Mouse (Mus musculus) neural tube, embryonic 11.5 days (tissue): ENCODE data around the gene Sgk1. TPM values are rescaled to one million over a fixed set of nuclear protein-coding genes. Genes with fewer than 3 reads are reported as not detected.
"Not testable (repeated sequence)": the region's sequence is repeated elsewhere in the genome, so short reads cannot be mapped to it uniquely, and the experiment has no call there.

Experiments
- ATAC-seq: fragments of 200-750 bp; cut with Nextera tagmentation; 2 replicates; pipeline ENCODE4 v1.8.0; 2017; ENCODE audit warnings: moderate number of reproducible peaks, mild to moderate bottlenecking, moderate TSS enrichment, moderate library complexity; ENCODE audit not compliant: insufficient read depth, low FRiP score, low TSS enrichment
- DNase-seq: peaks from one replicate; pipeline ENCODE4 v3.0.0-alpha.2; 2015; ENCODE audit warnings: low spot score
- H3K27ac ChIP-seq: fragments of 300-500 bp; sonication (generic); 2 replicates; pipeline ENCODE4 v1.5.1; 2014; ENCODE audit warnings: low read depth, mild to moderate bottlenecking, low read length
- H3K27me3 ChIP-seq: fragments of 300-500 bp; sonication (generic); 2 replicates; pipeline ENCODE4 v1.6.1; 2014; ENCODE audit warnings: mild to moderate bottlenecking, low read length, mixed read lengths; ENCODE audit not compliant: control insufficient read depth, insufficient read depth
- H3K36me3 ChIP-seq: fragments of 300-500 bp; sonication (generic); 2 replicates; pipeline ENCODE4 v1.6.1; 2014; ENCODE audit warnings: mild to moderate bottlenecking, low read length, moderate library complexity, mixed read lengths; ENCODE audit not compliant: control insufficient read depth, insufficient read depth
- H3K4me1 ChIP-seq: fragments of 300-500 bp; sonication (generic); 2 replicates; pipeline ENCODE4 v1.6.1; 2014; ENCODE audit warnings: low read length, mixed read lengths; ENCODE audit not compliant: control insufficient read depth, insufficient read depth
- H3K4me2 ChIP-seq: fragments of 300-500 bp; sonication (generic); 2 replicates; pipeline ENCODE4 v1.6.1; 2014; ENCODE audit warnings: low read depth, mild to moderate bottlenecking, moderate library complexity
- H3K4me3 ChIP-seq: fragments of 300-500 bp; sonication (generic); 2 replicates; pipeline ENCODE4 v1.5.1; 2014; ENCODE audit warnings: low read depth, low read length
- H3K9ac ChIP-seq: fragments of 300-500 bp; sonication (generic); 2 replicates; pipeline ENCODE4 v1.6.1; 2014; ENCODE audit warnings: mild to moderate bottlenecking, low read length
- H3K9me3 ChIP-seq: fragments of 300-500 bp; sonication (generic); 2 replicates; pipeline ENCODE4 v1.6.1; 2016; ENCODE audit warnings: low read length; ENCODE audit not compliant: control insufficient read depth
- WGBS: fragments of 180-500 bp; shearing (Covaris S2); extraction: QIAGEN DNeasy Blood & Tissue Kit; methylation state at CpG from one replicate; pipeline ENCODE4 v1.1.7; 2014; 5-methylcytosine and 5-hydroxymethylcytosine counted together
- polyA plus RNA-seq: library from polyadenylated mRNA; unstranded; fragments of >200 nt; fragmentation: Nextera tagmentation; extraction: Ambion mirVana; gene quantifications from 2 replicates; pipeline ENCODE4 v1.2.1, GENCODE M21; 2014

Gene Sgk1
- polyA plus RNA-seq, 1 experiment from 2014 or later: 22.1 TPM

GRCm38 (mm10) chr10:21889141-21889765, 7.3 kb downstream of the Sgk1 start:
- Histone ChIP-seq H3K4me1 (peaks cover 4% of the 10 kb centered on the region; the same call in 1 of the 2 replicates), H3K27ac (no peak overlapping the region), H3K36me3 (no peaks in the 10 kb centered on the region), H3K4me2 (no peak overlapping the region), H3K9ac (no peak overlapping the region), H3K4me3 (no peak overlapping the region), H3K27me3 (no peaks in the 10 kb centered on the region), H3K9me3 (no peaks in the 10 kb centered on the region)
- DNase-seq (no peak), ATAC-seq (no peak)
- 73% methylated on average over 3 of the region's 3 CpGs for WGBS

- H3K4me2 ChIP-seq: no peak overlapping the region
- WGBS: 92% methylated on average over 4 of the region's 4 CpGs
- DNase-seq (no peak), ATAC-seq (no peak)
- H3K4me1 ChIP-seq: no peaks in the 10 kb centered on the region
- H3K9me3 ChIP-seq: no peaks in the 10 kb centered on the region
- H3K27ac ChIP-seq: no peak overlapping the region
- no peaks in the 10 kb centered on the region for H3K27me3 ChIP-seq
- no peak overlapping the region for H3K4me3 ChIP-seq
- no peak overlapping the region for H3K9ac ChIP-seq
- H3K36me3 ChIP-seq: no peaks in the 10 kb centered on the region
These were observed 8.3 kb downstream of the Sgk1 start for GRCm38 (mm10) chr10:21890293-21890692.

GRCm38 (mm10) chr10:21891442-21891841, 9.5 kb downstream of the Sgk1 start:
- Histone ChIP-seq H3K4me2 (no peak overlapping the region), H3K4me3 (no peak overlapping the region), H3K36me3 (no peaks in the 10 kb centered on the region), H3K27me3 (no peaks in the 10 kb centered on the region), H3K4me1 (no peaks in the 10 kb centered on the region), H3K27ac (no peak overlapping the region), H3K9ac (no peak overlapping the region), H3K9me3 (no peaks in the 10 kb centered on the region)
- 63% methylated on average over 7 of the region's 7 CpGs for WGBS
- no peak for ATAC-seq
- no peak for DNase-seq

GRCm38 (mm10) chr10:21892104-21892503, 10.1 kb downstream of the Sgk1 start:
- Histone ChIP-seq H3K4me1 (no peaks in the 10 kb centered on the region), H3K9me3 (no peaks in the 10 kb centered on the region), H3K27ac (no peak overlapping the region), H3K36me3 (no peaks in the 10 kb centered on the region), H3K4me3 (no peak overlapping the region), H3K9ac (no peak overlapping the region), H3K4me2 (no peak overlapping the region), H3K27me3 (no peaks in the 10 kb centered on the region)
- WGBS: 81% methylated on average over 4 of the region's 4 CpGs
- no peak for DNase-seq
- no peak for ATAC-seq

GRCm38 (mm10) chr10:21898417-21898816, 16.4 kb downstream of the Sgk1 start:
- H3K27ac ChIP-seq: no peak overlapping the region
- WGBS: 90% methylated on average over 4 of the region's 4 CpGs
- no peak overlapping the region for H3K4me2 ChIP-seq
- no peaks in the 10 kb centered on the region for H3K36me3 ChIP-seq
- ATAC-seq: no peak
- no peaks in the 10 kb centered on the region for H3K9me3 ChIP-seq
- H3K4me1 ChIP-seq: no peaks in the 10 kb centered on the region
- no peaks in the 10 kb centered on the region for H3K27me3 ChIP-seq
- H3K4me3 ChIP-seq: no peak overlapping the region
- DNase-seq: no peak
- no peak overlapping the region for H3K9ac ChIP-seq

- H3K27ac ChIP-seq: not testable (repeated sequence)
These were observed 16.9 kb downstream of the Sgk1 start for GRCm38 (mm10) chr10:21898851-21899250.

GRCm38 (mm10) chr10:21899397-21899796, 17.4 kb downstream of the Sgk1 start:
- Histone ChIP-seq H3K9me3 (no peaks in the 10 kb centered on the region), H3K4me1 (no peaks in the 10 kb centered on the region), H3K9ac (no peak overlapping the region), H3K27me3 (no peaks in the 10 kb centered on the region), H3K27ac (no peak overlapping the region), H3K4me2 (no peak overlapping the region), H3K36me3 (no peaks in the 10 kb centered on the region), H3K4me3 (no peak overlapping the region)
- DNase-seq (no peak), ATAC-seq (no peak)
- 87% methylated on average over 3 of the region's 3 CpGs for WGBS

More at GRCm38 (mm10) chr10:21898851-21899250, 16.9 kb downstream of the Sgk1 start:
- H3K4me3 ChIP-seq, ATAC-seq, H3K4me1 ChIP-seq, H3K36me3 ChIP-seq, H3K27me3 ChIP-seq, DNase-seq, H3K4me2 ChIP-seq, H3K9ac ChIP-seq, H3K9me3 ChIP-seq: not testable (repeated sequence)
- WGBS: 95% methylated on average over 17 of the region's 17 CpGs

GRCm38 (mm10) chr10:21902152-21903140, 20.5 kb downstream of the Sgk1 start:
- Histone ChIP-seq H3K4me3 (no peak overlapping the region), H3K27me3 (no peaks in the 10 kb centered on the region), H3K4me2 (no peak overlapping the region), H3K27ac (no peak overlapping the region), H3K36me3 (no peaks in the 10 kb centered on the region), H3K4me1 (no peaks in the 10 kb centered on the region), H3K9ac (no peak overlapping the region), H3K9me3 (no peaks in the 10 kb centered on the region)
- 90% methylated on average over 10 of the region's 10 CpGs for WGBS
- no peak for ATAC-seq
- no peak for DNase-seq
